Mouse (Mus musculus): ENCODE results near the gene Gm20388. TPM values are rescaled to one million over a fixed set of nuclear protein-coding genes. Genes with fewer than 3 reads are reported as not detected.

Gm20388 gene
- polyA plus RNA-seq, 1 experiment from 2014 or later = 5.5 TPM

- DNase-seq (ENCODE audit: extremely low spot score, low spot score) = no peak
- peaks cover 28% of the 10 kb centered on the region for H3K4me1 ChIP-seq
- no peaks in the 10 kb centered on the region for H3K9me3 ChIP-seq
- H3K4me3 ChIP-seq = peak overlapping the region; percentile 49
- peaks cover 84% of the 10 kb centered on the region for H3K27me3 ChIP-seq (ENCODE audit: poor library complexity, severe bottlenecking)
- WGBS = 3% methylated on average over 11 of the region's 11 CpGs
- H3K36me3 ChIP-seq (replicated peaks) = no peaks in the 10 kb centered on the region
- H3K27ac ChIP-seq = no peak overlapping the region
Measured at GRCm38 (mm10) chr8:122343341-122343740, 2432.7 kb downstream of the Gm20388 start.

GRCm38 (mm10) chr8:122343758-122344157 lies 2433.1 kb downstream of the Gm20388 start:
- H3K27me3 ChIP-seq (ENCODE audit: poor library complexity, severe bottlenecking) = peaks cover 84% of the 10 kb centered on the region
- WGBS = under 1% methylated on average over 14 of the region's 14 CpGs
- DNase-seq (ENCODE audit: extremely low spot score, low spot score) = no peak

GRCm38 (mm10) chr8:122344219-122344618 lies 2433.6 kb downstream of the Gm20388 start:
- WGBS = 0% methylated on average over 2 of the region's 5 CpGs
- Histone ChIP-seq H3K9me3 (no peaks in the 10 kb centered on the region), H3K4me1 (peaks cover 28% of the 10 kb centered on the region), H3K36me3 (replicated peaks) (no peaks in the 10 kb centered on the region), H3K4me3 (peak overlapping the region; percentile 49; the same call in 1 of the 2 replicates), H3K27ac (no peak overlapping the region; the same call in 1 of the 2 replicates), H3K27me3 (ENCODE audit: poor library complexity, severe bottlenecking) (peaks cover 84% of the 10 kb centered on the region)
- DNase-seq (ENCODE audit: extremely low spot score, low spot score) = no peak

More at GRCm38 (mm10) chr8:122343758-122344157, 2433.1 kb downstream of the Gm20388 start:
- H3K4me1 ChIP-seq = peaks cover 28% of the 10 kb centered on the region
- no peaks in the 10 kb centered on the region for H3K36me3 ChIP-seq (replicated peaks)
- H3K4me3 ChIP-seq = peak overlapping the region; percentile 49
- no peak overlapping the region; the same call in 1 of the 2 replicates for H3K27ac ChIP-seq
- H3K9me3 ChIP-seq = no peaks in the 10 kb centered on the region

- peaks cover 41% of the 10 kb centered on the region for H3K4me1 ChIP-seq
- no peak for DNase-seq (ENCODE audit: extremely low spot score, low spot score)
- peaks cover 81% of the 10 kb centered on the region for H3K27me3 ChIP-seq (ENCODE audit: poor library complexity, severe bottlenecking)
- H3K27ac ChIP-seq = no peak overlapping the region
- no peaks in the 10 kb centered on the region for H3K36me3 ChIP-seq (replicated peaks)
- no peak overlapping the region for H3K4me3 ChIP-seq
- no peaks in the 10 kb centered on the region for H3K9me3 ChIP-seq
- WGBS = 59% methylated on average over 12 of the region's 12 CpGs
Measured at GRCm38 (mm10) chr8:122345181-122346095, 2434.8 kb downstream of the Gm20388 start.

- DNase-seq (ENCODE audit: extremely low spot score, low spot score) = no peak
- Histone ChIP-seq H3K36me3 (replicated peaks) (no peaks in the 10 kb centered on the region), H3K27me3 (ENCODE audit: poor library complexity, severe bottlenecking) (peaks cover 71% of the 10 kb centered on the region), H3K4me3 (no peak overlapping the region), H3K4me1 (peaks cover 48% of the 10 kb centered on the region), H3K27ac (no peak overlapping the region), H3K9me3 (no peaks in the 10 kb centered on the region)
- 81% methylated on average over 5 of the region's 5 CpGs for WGBS
Measured at GRCm38 (mm10) chr8:122347811-122348552, 2437.3 kb downstream of the Gm20388 start.

GRCm38 (mm10) chr8:122349357-122350297 lies 2439.0 kb downstream of the Gm20388 start:
- Histone ChIP-seq H3K4me3 (no peak overlapping the region), H3K27me3 (ENCODE audit: poor library complexity, severe bottlenecking) (peaks cover 54% of the 10 kb centered on the region), H3K36me3 (replicated peaks) (no peaks in the 10 kb centered on the region), H3K4me1 (peaks cover 32% of the 10 kb centered on the region), H3K27ac (no peak overlapping the region), H3K9me3 (no peaks in the 10 kb centered on the region)
- DNase-seq (ENCODE audit: extremely low spot score, low spot score) = no peak
- WGBS = 47% methylated on average over 15 of the region's 15 CpGs

- Histone ChIP-seq H3K27ac (no peak overlapping the region), H3K36me3 (replicated peaks) (no peaks in the 10 kb centered on the region), H3K9me3 (no peaks in the 10 kb centered on the region), H3K4me3 (no peak overlapping the region), H3K4me1 (peaks cover 24% of the 10 kb centered on the region), H3K27me3 (ENCODE audit: poor library complexity, severe bottlenecking) (peaks cover 45% of the 10 kb centered on the region)
- no peak for DNase-seq (ENCODE audit: extremely low spot score, low spot score)
- 29% methylated on average over 11 of the region's 11 CpGs for WGBS
Measured at GRCm38 (mm10) chr8:122350309-122351089, 2439.9 kb downstream of the Gm20388 start.

GRCm38 (mm10) chr8:122354157-122354556 lies 2443.5 kb downstream of the Gm20388 start:
- 90% methylated on average over 8 of the region's 8 CpGs for WGBS
- Histone ChIP-seq H3K27me3 (ENCODE audit: poor library complexity, severe bottlenecking) (peaks cover 48% of the 10 kb centered on the region), H3K27ac (no peak overlapping the region), H3K4me1 (peaks cover 24% of the 10 kb centered on the region), H3K9me3 (no peaks in the 10 kb centered on the region), H3K4me3 (no peak overlapping the region), H3K36me3 (replicated peaks) (no peaks in the 10 kb centered on the region)
- DNase-seq (ENCODE audit: extremely low spot score, low spot score) = no peak

- peaks cover 38% of the 10 kb centered on the region for H3K27me3 ChIP-seq (ENCODE audit: poor library complexity, severe bottlenecking)
- WGBS = 73% methylated on average over 9 of the region's 9 CpGs
- no peak overlapping the region for H3K27ac ChIP-seq
- no peak for DNase-seq (ENCODE audit: extremely low spot score, low spot score)
- H3K36me3 ChIP-seq (replicated peaks) = no peaks in the 10 kb centered on the region
- H3K4me3 ChIP-seq = no peak overlapping the region
- H3K4me1 ChIP-seq = peaks cover 6% of the 10 kb centered on the region
- H3K9me3 ChIP-seq = no peaks in the 10 kb centered on the region
Measured at GRCm38 (mm10) chr8:122355642-122356606, 2445.3 kb downstream of the Gm20388 start.

- Histone ChIP-seq H3K4me3 (no peak overlapping the region), H3K9me3 (no peaks in the 10 kb centered on the region), H3K27me3 (ENCODE audit: poor library complexity, severe bottlenecking) (peaks cover 35% of the 10 kb centered on the region), H3K27ac (no peak overlapping the region), H3K4me1 (peaks cover 1% of the 10 kb centered on the region), H3K36me3 (replicated peaks) (no peaks in the 10 kb centered on the region)
- WGBS = 69% methylated on average over 11 of the region's 11 CpGs
- no peak for DNase-seq (ENCODE audit: extremely low spot score, low spot score)
Measured at GRCm38 (mm10) chr8:122357202-122357601, 2446.6 kb downstream of the Gm20388 start.

- no peak overlapping the region for H3K4me3 ChIP-seq
- peaks cover 39% of the 10 kb centered on the region for H3K27me3 ChIP-seq (ENCODE audit: poor library complexity, severe bottlenecking)
- no peaks in the 10 kb centered on the region for H3K36me3 ChIP-seq (replicated peaks)
- no peak overlapping the region for H3K27ac ChIP-seq
- no peaks in the 10 kb centered on the region; the same call in 1 of the 2 replicates for H3K4me1 ChIP-seq
- H3K9me3 ChIP-seq = no peaks in the 10 kb centered on the region
- DNase-seq (ENCODE audit: extremely low spot score, low spot score) = no peak
- 88% methylated on average over 5 of the region's 5 CpGs for WGBS
Measured at GRCm38 (mm10) chr8:122357641-122358040, 2447.0 kb downstream of the Gm20388 start.
